In genomic region chr3:89132285-89133062, GRCm38 (mm10) we compare ENCODE assay signal across 8 mouse cellular contexts. TPM values are rescaled to one million over a fixed set of nuclear protein-coding genes. Genes with fewer than 3 reads are reported as not detected.
DNase-seq lines count a peak whose midpoint lies in the region; ATAC-seq lines count a peak whose summit lies in the region.

No protein-coding gene starts in this region.

- ATAC-seq in inflammation-experienced regulatory T-cells, adult 6 months, result peak; percentile 35
- no peak for ATAC-seq in limb, embryonic 13.5 days (ENCODE audit: low FRiP score, low read depth)
- ATAC-seq in midbrain, embryonic 14.5 days (ENCODE audit: low FRiP score, low TSS enrichment), result no peak

- H3K27ac ChIP-seq in forebrain, embryonic 10.5 days, result peak overlapping the region; percentile 48
- H3K27ac ChIP-seq in limb, embryonic 13.5 days, result no peak overlapping the region
- no peak overlapping the region for H3K27ac ChIP-seq in midbrain, embryonic 14.5 days (replicated peaks; ENCODE audit: low read depth, low read length)

- no peaks in the 10 kb centered on the region for H3K9me3 ChIP-seq in forebrain, embryonic 10.5 days
- no peaks in the 10 kb centered on the region for H3K9me3 ChIP-seq in limb, embryonic 13.5 days
- H3K9me3 ChIP-seq in midbrain, embryonic 14.5 days (ENCODE audit: control insufficient read depth, low read length), result no peaks in the 10 kb centered on the region

- H3K9ac ChIP-seq in limb, embryonic 13.5 days, result peak overlapping the region; percentile 61
- peak overlapping the region; percentile 37; the same call in 1 of the 2 replicates for H3K9ac ChIP-seq in midbrain, embryonic 14.5 days (replicated peaks; ENCODE audit: low read length)

- H3K36me3 ChIP-seq in forebrain, embryonic 10.5 days (replicated peaks), result no peaks in the 10 kb centered on the region
- no peaks in the 10 kb centered on the region for H3K36me3 ChIP-seq in limb, embryonic 13.5 days
- no peaks in the 10 kb centered on the region for H3K36me3 ChIP-seq in midbrain, embryonic 14.5 days (ENCODE audit: control insufficient read depth, insufficient read depth, low read length)

- peak overlapping the region; percentile 67 for H3K4me2 ChIP-seq in limb, embryonic 13.5 days (replicated peaks)
- H3K4me2 ChIP-seq in midbrain, embryonic 14.5 days (ENCODE audit: low read length), result peak overlapping the region; percentile 58

- peak; percentile 51 for DNase-seq in ovary, adult 18-20 months (ENCODE audit: low spot score)
- no peak for DNase-seq in ovary, postnatal 10 days (ENCODE audit: low spot score)
- DNase-seq in c-Kit-positive CD71-positive TER-119-negative erythroid progenitor cells, embryonic 14.5 days (ENCODE audit: low read depth), result peak; percentile 97
- DNase-seq in forebrain, embryonic 10.5 days (ENCODE audit: extremely low spot score, low spot score), result peak; percentile 46
- peak; percentile 66 for DNase-seq in midbrain, embryonic 14.5 days
- DNase-seq in telencephalon, adult 2 months (ENCODE audit: low read depth, low spot score), result peak; percentile 33

- peaks cover 35% of the 10 kb centered on the region for H3K27me3 ChIP-seq in forebrain, embryonic 10.5 days (ENCODE audit: poor library complexity, severe bottlenecking)
- H3K27me3 ChIP-seq in limb, embryonic 13.5 days, result peaks cover 16% of the 10 kb centered on the region; the same call in 1 of the 2 replicates
- no peaks in the 10 kb centered on the region for H3K27me3 ChIP-seq in midbrain, embryonic 14.5 days (ENCODE audit: control insufficient read depth, insufficient read depth, low read length)

- 15% methylated on average over 30 of the region's 30 CpGs for WGBS in forebrain, embryonic 10.5 days
- WGBS in limb, embryonic 13.5 days, result 12% methylated on average over 30 of the region's 30 CpGs
- WGBS in midbrain, embryonic 14.5 days, result 15% methylated on average over 30 of the region's 30 CpGs

- peaks cover 15% of the 10 kb centered on the region for H3K4me1 ChIP-seq in forebrain, embryonic 10.5 days
- no peaks in the 10 kb centered on the region for H3K4me1 ChIP-seq in limb, embryonic 13.5 days
- H3K4me1 ChIP-seq in midbrain, embryonic 14.5 days (ENCODE audit: control insufficient read depth, insufficient read depth, low read length), result no peaks in the 10 kb centered on the region

- H3K4me3 ChIP-seq in forebrain, embryonic 10.5 days, result peak overlapping the region; percentile 48
- H3K4me3 ChIP-seq in limb, embryonic 13.5 days, result peak overlapping the region; percentile 38
- H3K4me3 ChIP-seq in midbrain, embryonic 14.5 days (replicated peaks; ENCODE audit: low read depth, low read length), result peak overlapping the region; percentile 32

RNA-seq across cellular contexts. Expression of gene Pklr, which starts 3.5 kb away (rescaled TPM):
- 4.5 and 5.6 TPM in 2 replicates for polyA plus RNA-seq in forebrain, embryonic 10.5 days (2016; fragmentation: Nextera tagmentation; extraction: Ambion mirVana)
- not detected for polyA plus RNA-seq in inflammation-experienced regulatory T-cells, adult 6 months (2017; shearing (Covaris generic))
- polyA plus RNA-seq in limb, embryonic 13.5 days (2015; fragmentation: Nextera tagmentation; extraction: Ambion mirVana), result 0.33 and 0.68 TPM in 2 replicates
- polyA plus RNA-seq in midbrain, embryonic 14.5 days (2014; fragmentation: Nextera tagmentation; extraction: Ambion mirVana), result 0.07 and 0.29 TPM in 2 replicates

RNA-seq across cellular contexts. Expression of gene Hcn3, which starts 27.5 kb away (rescaled TPM):
- polyA plus RNA-seq in forebrain, embryonic 10.5 days (2016; fragmentation: Nextera tagmentation; extraction: Ambion mirVana), result 4.8 and 5.5 TPM in 2 replicates
- polyA plus RNA-seq in inflammation-experienced regulatory T-cells, adult 6 months (2017; shearing (Covaris generic)), result 1 to 10 TPM in 2 of 3 experiments, not detected in 1; 1.3 TPM
- polyA plus RNA-seq in limb, embryonic 13.5 days (2015; fragmentation: Nextera tagmentation; extraction: Ambion mirVana), result 2.0 and 3.0 TPM in 2 replicates
- polyA plus RNA-seq in midbrain, embryonic 14.5 days (2014; fragmentation: Nextera tagmentation; extraction: Ambion mirVana), result 23.6 and 30.7 TPM in 2 replicates

RNA-seq across cellular contexts. Expression of gene Fdps, which starts 30.7 kb away (rescaled TPM):
- polyA plus RNA-seq in forebrain, embryonic 10.5 days (2016; fragmentation: Nextera tagmentation; extraction: Ambion mirVana), result 327 and 359 TPM in 2 replicates
- polyA plus RNA-seq in inflammation-experienced regulatory T-cells, adult 6 months (2017; shearing (Covaris generic)), result 10 to 100 TPM; 46.3 to 92.3 (median 78.1) TPM
- 194 and 207 TPM in 2 replicates for polyA plus RNA-seq in limb, embryonic 13.5 days (2015; fragmentation: Nextera tagmentation; extraction: Ambion mirVana)
- polyA plus RNA-seq in midbrain, embryonic 14.5 days (2014; fragmentation: Nextera tagmentation; extraction: Ambion mirVana), result 364 and 475 TPM in 2 replicates

RNA-seq across cellular contexts. Expression of gene Gm43738, which starts 31.6 kb away (rescaled TPM):
- not detected in 2 replicates for polyA plus RNA-seq in forebrain, embryonic 10.5 days (2016; fragmentation: Nextera tagmentation; extraction: Ambion mirVana)
- not detected for polyA plus RNA-seq in inflammation-experienced regulatory T-cells, adult 6 months (2017; shearing (Covaris generic))
- not detected in 2 replicates for polyA plus RNA-seq in limb, embryonic 13.5 days (2015; fragmentation: Nextera tagmentation; extraction: Ambion mirVana)
- polyA plus RNA-seq in midbrain, embryonic 14.5 days (2014; fragmentation: Nextera tagmentation; extraction: Ambion mirVana), result not detected in 2 replicates

RNA-seq across cellular contexts. Expression of gene Clk2, which starts 32.1 kb away (rescaled TPM):
- polyA plus RNA-seq in forebrain, embryonic 10.5 days (2016; fragmentation: Nextera tagmentation; extraction: Ambion mirVana), result 33.7 and 34.2 TPM in 2 replicates
- polyA plus RNA-seq in inflammation-experienced regulatory T-cells, adult 6 months (2017; shearing (Covaris generic)), result 10 to 100 TPM; 12.5 to 29.0 (median 24.7) TPM
- 32.3 and 36.6 TPM in 2 replicates for polyA plus RNA-seq in limb, embryonic 13.5 days (2015; fragmentation: Nextera tagmentation; extraction: Ambion mirVana)
- polyA plus RNA-seq in midbrain, embryonic 14.5 days (2014; fragmentation: Nextera tagmentation; extraction: Ambion mirVana), result 22.0 and 24.6 TPM in 2 replicates
